Mouse (Mus musculus) adrenal gland, adult 2 months (tissue): Measurements from ENCODE around the gene Rnf186. TPM values are rescaled to one million over a fixed set of nuclear protein-coding genes. Genes with fewer than 3 reads are reported as not detected.
"Not testable (repeated sequence)": the region's sequence is repeated elsewhere in the genome, so short reads cannot be mapped to it uniquely, and the experiment has no call there.

ENCODE experiments used
- DNase-seq: peaks from one replicate; pipeline ENCODE4 v3.0.0; 2021
- polyA plus RNA-seq: library from polyadenylated mRNA; depleted of rRNA; stranded (reverse); fragments of >200 nt; gene quantifications from 2 replicates; pipeline ENCODE4 v1.2.3, GENCODE M21; 2012
- total RNA-seq, 2 experiments: library from RNA; stranded (reverse); gene quantifications; 2 replicates each; pipeline ENCODE4 v1.2.3; 2021

Rnf186 gene
- total and polyA plus RNA-seq, 3 experiments, result 0.10 TPM; not detected in 2

GRCm38 (mm10) chr4:138972139-138972826 lies 5.4 kb downstream of the Rnf186 start:
- DNase-seq, result peak; percentile 86

- peak; percentile 89 for DNase-seq
These were observed 6.2 kb downstream of the Rnf186 start, which contains the start of gene Tmco4 for GRCm38 (mm10) chr4:138972827-138973718. Gene Tmco4 (plus strand): TSS chr4:138972888.

- no peak for DNase-seq
These were observed 6.8 kb downstream of the Rnf186 start for GRCm38 (mm10) chr4:138973719-138974115.

- not testable (repeated sequence) for DNase-seq
These were observed 7.6 kb downstream of the Rnf186 start for GRCm38 (mm10) chr4:138974540-138974939.

GRCm38 (mm10) chr4:138975194-138975593 lies 8.3 kb downstream of the Rnf186 start:
- no peak for DNase-seq

GRCm38 (mm10) chr4:138976046-138976445 lies 9.1 kb downstream of the Rnf186 start:
- DNase-seq, result peak; percentile 31

- DNase-seq, result no peak
These were observed 13.1 kb downstream of the Rnf186 start for GRCm38 (mm10) chr4:138980021-138980420.

- DNase-seq, result no peak
These were observed 14.0 kb downstream of the Rnf186 start for GRCm38 (mm10) chr4:138980771-138981420.

GRCm38 (mm10) chr4:138983422-138983821 lies 16.5 kb downstream of the Rnf186 start:
- no peak for DNase-seq

- DNase-seq, result no peak
These were observed 17.8 kb downstream of the Rnf186 start for GRCm38 (mm10) chr4:138984744-138985143.

- no peak for DNase-seq
These were observed 19.4 kb downstream of the Rnf186 start for GRCm38 (mm10) chr4:138986280-138986679.

GRCm38 (mm10) chr4:138994389-138994788 lies 27.5 kb downstream of the Rnf186 start:
- no peak for DNase-seq

GRCm38 (mm10) chr4:138996410-138996809 lies 29.5 kb downstream of the Rnf186 start:
- DNase-seq, result no peak

- DNase-seq, result no peak
These were observed 30.2 kb downstream of the Rnf186 start for GRCm38 (mm10) chr4:138997121-138997520.

GRCm38 (mm10) chr4:138998611-138999010 lies 31.7 kb downstream of the Rnf186 start:
- no peak for DNase-seq

- DNase-seq, result no peak
These were observed 34.1 kb downstream of the Rnf186 start for GRCm38 (mm10) chr4:139001026-139001425.

- DNase-seq, result peak; percentile 63
These were observed 34.5 kb downstream of the Rnf186 start for GRCm38 (mm10) chr4:139001433-139001832.

GRCm38 (mm10) chr4:139004067-139004466 lies 37.2 kb downstream of the Rnf186 start:
- no peak for DNase-seq

GRCm38 (mm10) chr4:139005214-139005613 lies 38.3 kb downstream of the Rnf186 start:
- no peak for DNase-seq

GRCm38 (mm10) chr4:139007353-139007752 lies 40.4 kb downstream of the Rnf186 start:
- DNase-seq, result no peak

- DNase-seq, result peak; percentile 82
These were observed 41.1 kb downstream of the Rnf186 start for GRCm38 (mm10) chr4:139007981-139008536.

GRCm38 (mm10) chr4:139011201-139011702 lies 44.3 kb downstream of the Rnf186 start:
- DNase-seq, result no peak
